Mouse (Mus musculus) heart, adult 11 months (tissue): ENCODE results near the gene Fgfr2.

Experiments used
- DNase-seq: peaks from one replicate; pipeline ENCODE4 v3.0.0; 2022

Fgfr2 gene

GRCm38 (mm10) chr7:130898373-130898772, 2224.8 kb downstream of the Fgfr2 start:
- peak; percentile 76 for DNase-seq

- DNase-seq: no peak
Observed at GRCm38 (mm10) chr7:130897201-130897600, 2225.9 kb downstream of the Fgfr2 start.

GRCm38 (mm10) chr7:130896064-130896463, 2227.1 kb downstream of the Fgfr2 start:
- no peak for DNase-seq

GRCm38 (mm10) chr7:130895618-130895945, 2227.6 kb downstream of the Fgfr2 start:
- no peak for DNase-seq

GRCm38 (mm10) chr7:130894931-130895617, 2228.1 kb downstream of the Fgfr2 start:
- no peak for DNase-seq

- peak; percentile 95 for DNase-seq
Observed at GRCm38 (mm10) chr7:130892973-130893372, 2230.2 kb downstream of the Fgfr2 start.

GRCm38 (mm10) chr7:130890871-130891270, 2232.3 kb downstream of the Fgfr2 start:
- no peak for DNase-seq

GRCm38 (mm10) chr7:130887946-130888345, 2235.2 kb downstream of the Fgfr2 start:
- DNase-seq: peak; percentile 90

- DNase-seq: peak; percentile 84
Observed at GRCm38 (mm10) chr7:130886246-130886645, 2236.9 kb downstream of the Fgfr2 start.

- peak; percentile 80 for DNase-seq
Observed at GRCm38 (mm10) chr7:130884161-130884560, 2239.0 kb downstream of the Fgfr2 start.

- DNase-seq: peak; percentile 64
Observed at GRCm38 (mm10) chr7:130867256-130867655, 2255.9 kb downstream of the Fgfr2 start.

- DNase-seq: peak; percentile 75
Observed at GRCm38 (mm10) chr7:130866640-130867039, 2256.5 kb downstream of the Fgfr2 start.

- peak; percentile 100 for DNase-seq
Observed at GRCm38 (mm10) chr7:130865613-130866591, 2257.2 kb downstream of the Fgfr2 start, which contains the start of gene Plekha1. Gene Plekha1 (plus strand): TSS chr7:130865756.

- peak; percentile 88 for DNase-seq
Observed at GRCm38 (mm10) chr7:130864711-130865110, 2258.4 kb downstream of the Fgfr2 start.

- DNase-seq: peak; percentile 86
Observed at GRCm38 (mm10) chr7:130862501-130862900, 2260.6 kb downstream of the Fgfr2 start.

- peak; percentile 90 for DNase-seq
Observed at GRCm38 (mm10) chr7:130860721-130861142, 2262.4 kb downstream of the Fgfr2 start.

GRCm38 (mm10) chr7:130859926-130860325, 2263.2 kb downstream of the Fgfr2 start:
- DNase-seq: no peak

- peak; percentile 59 for DNase-seq
Observed at GRCm38 (mm10) chr7:130857973-130858372, 2265.2 kb downstream of the Fgfr2 start.

- peak; percentile 96 for DNase-seq
Observed at GRCm38 (mm10) chr7:130855681-130856080, 2267.5 kb downstream of the Fgfr2 start.

GRCm38 (mm10) chr7:130854684-130855292, 2268.4 kb downstream of the Fgfr2 start:
- DNase-seq: no peak

- peak; percentile 85 for DNase-seq
Observed at GRCm38 (mm10) chr7:130847164-130847718, 2275.9 kb downstream of the Fgfr2 start.

GRCm38 (mm10) chr7:130839380-130840100, 2283.6 kb downstream of the Fgfr2 start:
- no peak for DNase-seq
